Mouse (Mus musculus): ENCODE data around the gene March7. TPM values are rescaled to one million over a fixed set of nuclear protein-coding genes. Genes with fewer than 3 reads are reported as not detected.

Gene March7
- total RNA-seq (2015) (80.4 and 93.0 TPM in 2 replicates), total RNA-seq (2017) (93.9 and 97.7 TPM in 2 replicates)

- peak; percentile 83 for ATAC-seq (ENCODE audit: poor library complexity, severe bottlenecking)
Measured at GRCm38 (mm10) chr2:60209703-60210651, at the start of gene March7, which contains the start of gene Baz2b. Gene March7, plus strand, starts transcription at chr2:60209887. Gene Baz2b, minus strand, starts transcription at chr2:60209839.

GRCm38 (mm10) chr2:60163744-60164143 is 45.9 kb upstream of the March7 start:
- no peak for ATAC-seq (ENCODE audit: poor library complexity, severe bottlenecking)

GRCm38 (mm10) chr2:60165679-60166078 is 44.0 kb upstream of the March7 start:
- peak; percentile 59 for ATAC-seq (ENCODE audit: poor library complexity, severe bottlenecking)

- ATAC-seq (ENCODE audit: poor library complexity, severe bottlenecking) = no peak
Measured at GRCm38 (mm10) chr2:60166878-60167277, 42.8 kb upstream of the March7 start.

- peak; percentile 56 for ATAC-seq (ENCODE audit: poor library complexity, severe bottlenecking)
Measured at GRCm38 (mm10) chr2:60171786-60172530, 37.7 kb upstream of the March7 start.

- peak; percentile 82 for ATAC-seq (ENCODE audit: poor library complexity, severe bottlenecking)
Measured at GRCm38 (mm10) chr2:60172531-60172914, 37.2 kb upstream of the March7 start.

GRCm38 (mm10) chr2:60173190-60173589 is 36.5 kb upstream of the March7 start:
- no peak for ATAC-seq (ENCODE audit: poor library complexity, severe bottlenecking)

GRCm38 (mm10) chr2:60173595-60173994 is 36.1 kb upstream of the March7 start:
- no peak for ATAC-seq (ENCODE audit: poor library complexity, severe bottlenecking)

- ATAC-seq (ENCODE audit: poor library complexity, severe bottlenecking) = 0 out of 2 replicates have a peak, but pooled peaks have one; percentile 3
Measured at GRCm38 (mm10) chr2:60175078-60175477, 34.6 kb upstream of the March7 start.

GRCm38 (mm10) chr2:60176087-60176486 is 33.6 kb upstream of the March7 start:
- ATAC-seq (ENCODE audit: poor library complexity, severe bottlenecking) = peak; percentile 52

- ATAC-seq (ENCODE audit: poor library complexity, severe bottlenecking) = no peak
Measured at GRCm38 (mm10) chr2:60177490-60177889, 32.2 kb upstream of the March7 start.

- ATAC-seq (ENCODE audit: poor library complexity, severe bottlenecking) = no peak
Measured at GRCm38 (mm10) chr2:60181696-60182095, 28.0 kb upstream of the March7 start.

GRCm38 (mm10) chr2:60196841-60197240 is 12.8 kb upstream of the March7 start:
- ATAC-seq (ENCODE audit: poor library complexity, severe bottlenecking) = no peak

GRCm38 (mm10) chr2:60200051-60200562 is 9.6 kb upstream of the March7 start:
- ATAC-seq (ENCODE audit: poor library complexity, severe bottlenecking) = no peak

GRCm38 (mm10) chr2:60200667-60201066 is 9.0 kb upstream of the March7 start:
- peak; percentile 77 for ATAC-seq (ENCODE audit: poor library complexity, severe bottlenecking)

GRCm38 (mm10) chr2:60202900-60203530 is 6.7 kb upstream of the March7 start:
- ATAC-seq (ENCODE audit: poor library complexity, severe bottlenecking) = no peak

- no peak for ATAC-seq (ENCODE audit: poor library complexity, severe bottlenecking)
Measured at GRCm38 (mm10) chr2:60203733-60204132, 6.0 kb upstream of the March7 start.

- ATAC-seq (ENCODE audit: poor library complexity, severe bottlenecking) = peak; percentile 77
Measured at GRCm38 (mm10) chr2:60204162-60204561, 5.5 kb upstream of the March7 start.

- ATAC-seq (ENCODE audit: poor library complexity, severe bottlenecking) = no peak
Measured at GRCm38 (mm10) chr2:60205795-60206194, 3.9 kb upstream of the March7 start.

GRCm38 (mm10) chr2:60209122-60209611 is 520 bp upstream of the March7 start:
- ATAC-seq (ENCODE audit: poor library complexity, severe bottlenecking) = no peak

- no peak for ATAC-seq (ENCODE audit: poor library complexity, severe bottlenecking)
Measured at GRCm38 (mm10) chr2:60210821-60211220, 1.1 kb downstream of the March7 start.
